Mouse (Mus musculus) cerebellum, adult (tissue): Measurements from ENCODE around the gene Npcd.
A peak's percentile ranks its signal among the peaks of the same experiment; 100 is the strongest.

Experiments
- ATAC-seq: cut with Nextera tagmentation; 2 replicates; pipeline ENCODE4 v1.9.2; 2017; ENCODE audit warnings: mild to moderate bottlenecking, moderate library complexity, mixed read lengths; ENCODE audit not compliant: insufficient number of reproducible peaks, low FRiP score, low TSS enrichment

Gene Npcd

GRCm38 (mm10) chr15:79749162-79749561 lies 84.9 kb downstream of the Npcd start:
- no peak for ATAC-seq

GRCm38 (mm10) chr15:79747998-79748397 lies 86.0 kb downstream of the Npcd start:
- no peak for ATAC-seq

- no peak for ATAC-seq
Measured at GRCm38 (mm10) chr15:79745883-79746282, 88.2 kb downstream of the Npcd start.

GRCm38 (mm10) chr15:79745312-79745711 lies 88.7 kb downstream of the Npcd start:
- ATAC-seq = no peak

GRCm38 (mm10) chr15:79744742-79745141 lies 89.3 kb downstream of the Npcd start:
- no peak for ATAC-seq

- ATAC-seq = no peak
Measured at GRCm38 (mm10) chr15:79744001-79744400, 90.0 kb downstream of the Npcd start.

- ATAC-seq = no peak
Measured at GRCm38 (mm10) chr15:79742706-79743023, 91.4 kb downstream of the Npcd start.

GRCm38 (mm10) chr15:79741921-79742705 lies 91.9 kb downstream of the Npcd start, which contains the start of gene Sun2:
Gene Sun2, minus strand, starts transcription at chr15:79742536.
- peak; percentile 86 for ATAC-seq

GRCm38 (mm10) chr15:79741173-79741858 lies 92.7 kb downstream of the Npcd start:
- no peak for ATAC-seq

GRCm38 (mm10) chr15:79740739-79741138 lies 93.3 kb downstream of the Npcd start:
- no peak for ATAC-seq
